8 mouse cellular contexts compared by ENCODE assay signal in genomic region chr4:57301410-57302313, GRCm38 (mm10). TPM values are rescaled to one million over a fixed set of nuclear protein-coding genes. Genes with fewer than 3 reads are reported as not detected.
A peak's percentile ranks its signal among the peaks of the same experiment; 100 is the strongest.
DNase-seq lines count a peak whose midpoint lies in the region; ATAC-seq lines count a peak whose summit lies in the region.

Ptpn3 (minus strand) TSS chr4:57301837.

- H3K4me2 ChIP-seq in hindbrain, embryonic 16.5 days (ENCODE audit: low read length): peak within 1 kb of the TSS; percentile 66

- H3K9me3 ChIP-seq in hindbrain, embryonic 16.5 days (ENCODE audit: control insufficient read depth, low read length): no peaks in the 10 kb centered on the region

- peak; percentile 89 for ATAC-seq in hindbrain, embryonic 16.5 days

- peaks cover 19% of the 10 kb centered on the region for H3K4me1 ChIP-seq in hindbrain, embryonic 16.5 days (ENCODE audit: control insufficient read depth, insufficient read depth, low read depth, low read length)

- peaks cover 2% of the 10 kb centered on the region; the same call in 1 of the 2 replicates for H3K27me3 ChIP-seq in hindbrain, embryonic 16.5 days (replicated peaks; ENCODE audit: control insufficient read depth, insufficient read depth, low read length)

- peak; percentile 81 for DNase-seq in adipocyte (ENCODE audit: low spot score)
- peak; percentile 93 for DNase-seq in embryo, embryonic 10 days (ENCODE audit: low spot score)
- DNase-seq in gastrocnemius, adult 8-10 months (ENCODE audit: low spot score in 2 of 2): peak; percentile 49 to 62
- peak; percentile 80 to 82 for DNase-seq in layer of hippocampus, postnatal 36 days
- peak; percentile 77 for DNase-seq in lung, postnatal 14 days
- peak; percentile 88 for DNase-seq in right cerebral cortex, adult 18-20 months
- DNase-seq in urinary bladder, adult 2 months (ENCODE audit: low spot score): peak; percentile 78

- peak within 1 kb of the TSS; percentile 83 for H3K4me3 ChIP-seq in hindbrain, embryonic 16.5 days (ENCODE audit: low read length)

- H3K9ac ChIP-seq in hindbrain, embryonic 16.5 days (ENCODE audit: low read depth, low read length): peak within 1 kb of the TSS; percentile 82

- no peaks in the 10 kb centered on the region for H3K36me3 ChIP-seq in hindbrain, embryonic 16.5 days (ENCODE audit: control insufficient read depth, insufficient read depth, low read length)

- under 1% methylated on average over 39 of the region's 42 CpGs for WGBS in hindbrain, embryonic 16.5 days

- peak within 1 kb of the TSS; percentile 10; the same call in 1 of the 2 replicates for H3K27ac ChIP-seq in hindbrain, embryonic 16.5 days (ENCODE audit: low read depth, low read length)

RNA-seq across cellular contexts. Expression of gene Ptpn3, which starts in this region (rescaled TPM):
- 10 to 100 TPM; 30.8 to 43.4 (median 37.4) TPM for total RNA-seq in gastrocnemius, adult 8-10 months (2022)
- polyA plus RNA-seq in hindbrain, embryonic 16.5 days (2015; fragmentation: Nextera tagmentation; extraction: Ambion mirVana): 2.8 and 4.2 TPM in 2 replicates
- 10 to 100 TPM; 74.8 to 79.2 TPM for total RNA-seq in layer of hippocampus, postnatal 36 days (2021)
- polyA plus RNA-seq in urinary bladder, adult 2 months (2012; rRNA removed): 22.1 and 23.5 TPM in 2 replicates

Comparison
In these comparisons a context has a peak if more than half of its experiments do, and no peak if none do; other contexts are left out.
1. Peak in every context shown above with its lines: DNase-seq, ATAC-seq, H3K4me3 ChIP-seq and H3K27ac ChIP-seq.